Mouse (Mus musculus) intestine, postnatal 0 days (tissue): ENCODE measurements around the gene Kdm6b. TPM values are rescaled to one million over a fixed set of nuclear protein-coding genes. Genes with fewer than 3 reads are reported as not detected.
A peak's percentile ranks its signal among the peaks of the same experiment; 100 is the strongest.

ENCODE experiments used
- ATAC-seq: fragments of 200-750 bp; cut with Nextera tagmentation; 2 replicates; pipeline ENCODE4 v1.8.0; 2017; ENCODE audit warnings: mild to moderate bottlenecking, moderate TSS enrichment, moderate library complexity
- H3K27ac ChIP-seq: fragments of 300-500 bp; sonication (generic); 2 replicates; pipeline ENCODE4 v1.5.1; 2014; ENCODE audit warnings: mild to moderate bottlenecking, low read depth, low read length, moderate library complexity
- H3K27me3 ChIP-seq: fragments of 300-500 bp; sonication (generic); replicated peaks from 2 replicates; pipeline ENCODE4 v1.6.1; 2014; ENCODE audit warnings: low read length, mixed read lengths; ENCODE audit not compliant: control insufficient read depth, insufficient read depth
- H3K36me3 ChIP-seq: fragments of 300-500 bp; sonication (generic); 2 replicates; pipeline ENCODE4 v1.6.1; 2014; ENCODE audit warnings: mild to moderate bottlenecking, moderate library complexity; ENCODE audit not compliant: control insufficient read depth, insufficient read depth
- H3K4me1 ChIP-seq: fragments of 300-500 bp; sonication (generic); replicated peaks from 2 replicates; pipeline ENCODE4 v1.6.1; 2014; ENCODE audit warnings: antibody characterized with exemption, low read length, mixed read lengths; ENCODE audit not compliant: control insufficient read depth, insufficient read depth
- H3K4me2 ChIP-seq: fragments of 300-500 bp; sonication (generic); replicated peaks from 2 replicates; pipeline ENCODE4 v1.6.1; 2014; ENCODE audit warnings: low read depth, mild to moderate bottlenecking, moderate library complexity
- H3K4me3 ChIP-seq: fragments of 300-500 bp; sonication (generic); 2 replicates; pipeline ENCODE4 v1.5.1; 2014; ENCODE audit warnings: low read depth, low read length
- H3K9ac ChIP-seq: fragments of 300-500 bp; sonication (generic); 2 replicates; pipeline ENCODE4 v1.6.1; 2014; ENCODE audit warnings: mild to moderate bottlenecking, low read depth, low read length
- H3K9me3 ChIP-seq: fragments of 300-500 bp; sonication (generic); 2 replicates; pipeline ENCODE4 v1.6.1; 2016; ENCODE audit warnings: mixed run types; ENCODE audit not compliant: control insufficient read depth
- CTCF ChIP-seq: sonication (generic); IDR thresholded peaks from 2 replicates; pipeline ENCODE4 v1.5.1; 2016; ENCODE audit warnings: low read depth, mild to moderate bottlenecking, control low read depth, antibody characterized with exemption, moderate library complexity
- WGBS: fragments of 180-500 bp; shearing (Covaris S2); extraction: QIAGEN DNeasy Blood & Tissue Kit; methylation state at CpG from one replicate; pipeline ENCODE4 v1.1.7; 2014; 5-methylcytosine and 5-hydroxymethylcytosine counted together
- polyA plus RNA-seq: library from polyadenylated mRNA; unstranded; fragments of >200 nt; fragmentation: Nextera tagmentation; extraction: Ambion mirVana; gene quantifications from 2 replicates; pipeline ENCODE4 v1.2.1, GENCODE M21; 2015

Gene Kdm6b
- polyA plus RNA-seq, 1 experiment from 2014 or later, result 18.2 TPM

DNA sequence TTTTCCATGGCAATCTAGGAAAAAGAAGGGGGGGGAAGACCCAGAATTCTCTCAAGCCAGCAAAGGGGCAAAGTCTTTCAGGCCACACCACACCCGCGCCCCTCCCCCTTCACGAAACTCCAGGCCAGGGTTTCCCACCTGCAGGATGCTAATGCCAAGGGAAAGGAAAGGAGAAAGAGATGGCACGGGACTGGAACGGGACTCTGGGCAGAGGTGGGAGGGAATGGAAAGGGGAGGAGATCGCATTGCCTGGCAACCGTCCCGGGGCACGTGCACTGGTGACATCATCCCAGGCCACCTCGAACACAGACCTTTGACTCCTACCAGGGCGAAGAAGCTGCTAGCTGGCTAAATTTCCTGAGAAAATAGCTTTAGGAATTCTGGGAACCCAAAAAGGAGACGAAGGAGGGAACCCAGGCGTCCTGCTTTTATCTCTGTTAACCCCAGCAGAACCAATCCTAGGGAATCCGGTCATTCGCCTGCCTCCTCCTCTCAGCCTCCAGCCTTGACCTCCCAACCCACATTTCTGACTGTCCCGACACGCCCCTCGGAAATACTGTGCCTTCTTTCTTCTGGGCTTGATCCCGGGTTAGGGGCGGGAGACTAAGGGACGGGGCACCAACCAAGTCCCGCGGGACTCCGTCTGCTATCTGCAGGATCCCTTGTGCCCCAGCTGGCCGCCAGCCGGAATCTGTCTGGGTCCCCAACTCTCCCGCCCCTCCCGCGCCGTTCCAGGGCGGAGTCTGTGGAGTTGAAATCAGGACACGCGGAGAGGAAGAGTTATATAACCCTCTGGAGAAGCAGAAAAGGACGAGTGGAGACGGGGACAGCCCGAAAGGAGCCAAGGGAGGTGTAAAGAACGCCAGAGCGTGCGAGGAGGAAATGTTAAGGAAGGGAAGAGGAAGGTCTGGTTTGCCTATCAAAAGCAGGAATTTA lies 4.2 kb upstream of the Kdm6b start:
- Histone ChIP-seq H3K4me3 (peak overlapping the region; percentile 47), H3K27me3 (peaks cover 9% of the 10 kb centered on the region; the same call in 1 of the 2 replicates), H3K36me3 (no peaks in the 10 kb centered on the region; the same call in 1 of the 2 replicates), H3K9me3 (no peaks in the 10 kb centered on the region), H3K4me1 (peaks cover 16% of the 10 kb centered on the region), H3K9ac (peak overlapping the region; percentile 47), H3K4me2 (peak overlapping the region; percentile 86), H3K27ac (peak overlapping the region; percentile 95)
- TF ChIP-seq CTCF, result no peak
- WGBS, result under 1% methylated on average over 39 of the region's 39 CpGs
- ATAC-seq, result peak; percentile 72

DNA sequence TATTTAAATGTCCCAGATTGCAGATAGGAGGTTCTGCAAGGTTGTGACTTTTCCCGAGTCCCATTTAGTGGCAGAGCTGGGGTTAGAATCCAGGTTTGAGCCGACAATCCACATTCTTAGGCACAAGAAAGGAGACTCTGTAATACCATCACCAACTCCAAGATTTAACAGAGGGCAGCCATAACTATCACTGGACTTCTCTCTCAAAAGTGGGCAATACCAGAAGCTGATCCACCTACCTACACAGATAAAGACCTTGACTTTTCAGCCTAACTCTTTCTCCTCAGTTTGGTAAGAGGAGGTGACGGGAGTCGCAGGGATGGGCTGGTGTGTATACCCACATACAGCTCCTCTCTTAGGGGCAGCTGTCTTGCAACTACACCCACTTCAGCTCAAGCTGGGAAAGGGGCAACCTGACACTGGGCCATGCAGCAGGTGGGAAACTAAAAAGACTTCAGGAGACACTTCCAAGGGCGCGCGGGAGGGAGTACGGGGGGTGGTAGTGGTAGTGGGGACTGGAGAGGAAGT lies 3.5 kb upstream of the Kdm6b start:
- H3K9me3 ChIP-seq, result no peaks in the 10 kb centered on the region
- H3K27me3 ChIP-seq, result peaks cover 9% of the 10 kb centered on the region; the same call in 1 of the 2 replicates
- 5% methylated on average over 8 of the region's 8 CpGs for WGBS
- H3K4me3 ChIP-seq, result peak overlapping the region; percentile 47
- peak overlapping the region; percentile 95 for H3K27ac ChIP-seq
- H3K9ac ChIP-seq, result peak overlapping the region; percentile 47
- H3K4me1 ChIP-seq, result peaks cover 16% of the 10 kb centered on the region
- H3K4me2 ChIP-seq, result peak overlapping the region; percentile 86
- no peak for ATAC-seq
- no peak for TF ChIP-seq CTCF
- H3K36me3 ChIP-seq, result no peaks in the 10 kb centered on the region; the same call in 1 of the 2 replicates

DNA sequence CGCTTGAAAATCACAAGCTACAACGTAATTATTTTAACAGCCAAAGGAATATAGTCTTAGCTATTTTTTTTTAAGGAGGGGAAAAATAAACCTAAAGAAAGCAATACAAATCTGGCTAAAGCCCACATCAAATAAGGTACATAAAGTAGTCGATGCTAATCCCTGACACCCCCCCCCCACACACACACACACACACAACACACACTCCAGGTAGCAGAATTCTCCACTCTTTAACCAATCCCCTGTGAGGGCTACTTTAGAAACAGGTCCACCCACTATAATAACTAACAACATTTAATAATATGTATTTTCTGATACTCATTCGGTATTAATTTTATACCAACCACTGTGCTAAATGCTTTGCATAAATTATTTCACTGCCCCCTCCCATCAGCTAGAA lies 3.0 kb upstream of the Kdm6b start:
- H3K9ac ChIP-seq, result peak overlapping the region; percentile 60; the same call in 1 of the 2 replicates

DNA sequence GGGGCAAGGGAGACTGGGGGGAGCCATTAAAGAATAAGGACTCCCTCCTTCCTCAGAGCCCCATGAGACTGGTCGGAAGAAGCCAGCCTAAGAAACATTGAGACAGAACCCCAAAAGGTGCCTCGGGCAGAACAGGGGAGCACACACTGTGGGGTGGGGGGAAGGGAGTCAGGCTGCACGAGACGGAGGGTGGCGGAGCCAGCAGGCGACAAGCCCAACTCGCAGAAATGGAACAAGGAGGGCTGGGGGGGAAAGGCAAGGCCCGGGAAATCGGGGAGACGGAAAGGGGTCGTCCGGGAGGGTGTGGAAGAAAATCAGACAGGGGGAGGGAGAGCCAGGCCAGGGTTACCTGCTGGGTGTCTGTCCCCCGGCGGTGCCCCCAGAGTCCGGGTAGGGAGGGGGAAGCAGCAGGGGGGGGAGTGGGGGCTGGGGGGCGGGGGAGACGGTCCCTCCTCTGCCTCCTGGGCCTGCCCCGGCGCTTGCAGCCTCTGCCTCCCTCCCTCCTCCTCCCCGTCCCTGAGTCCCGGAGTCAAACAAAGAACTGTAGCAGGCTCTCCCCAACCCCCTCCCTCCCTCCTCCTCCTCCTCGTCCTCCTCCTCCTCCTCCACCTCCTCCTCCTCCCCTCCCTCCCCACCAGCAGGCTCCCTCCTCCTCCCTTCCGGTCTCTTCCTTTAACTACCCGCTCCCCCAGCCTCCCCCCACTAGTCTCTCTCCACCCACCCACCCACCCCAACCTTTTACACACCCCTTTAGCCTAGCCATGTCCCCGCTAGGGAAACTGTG lies 2.4 kb upstream of the Kdm6b start:
- 2% methylated on average over 15 of the region's 25 CpGs for WGBS
- Histone ChIP-seq H3K27me3 (peaks cover 2% of the 10 kb centered on the region; the same call in 1 of the 2 replicates), H3K9ac (peak overlapping the region; percentile 60), H3K4me3 (peak overlapping the region; percentile 47), H3K4me1 (peaks cover 16% of the 10 kb centered on the region), H3K27ac (peak overlapping the region; percentile 93), H3K4me2 (peak overlapping the region; percentile 86), H3K36me3 (no peaks in the 10 kb centered on the region; the same call in 1 of the 2 replicates), H3K9me3 (no peaks in the 10 kb centered on the region)
- TF ChIP-seq CTCF, result no peak
- ATAC-seq, result no peak

More for the DNA sequence above, 3.0 kb upstream of the Kdm6b start:
- peak overlapping the region; percentile 86 for H3K4me2 ChIP-seq
- H3K36me3 ChIP-seq, result no peaks in the 10 kb centered on the region; the same call in 1 of the 2 replicates
- H3K9me3 ChIP-seq, result no peaks in the 10 kb centered on the region
- H3K4me3 ChIP-seq, result peak overlapping the region; percentile 47
- peaks cover 8% of the 10 kb centered on the region; the same call in 1 of the 2 replicates for H3K27me3 ChIP-seq
- H3K27ac ChIP-seq, result peak overlapping the region; percentile 93
- no peak for TF ChIP-seq CTCF
- H3K4me1 ChIP-seq, result peaks cover 16% of the 10 kb centered on the region
- no peak for ATAC-seq
- WGBS, result 4% methylated on average over 4 of the region's 4 CpGs

DNA sequence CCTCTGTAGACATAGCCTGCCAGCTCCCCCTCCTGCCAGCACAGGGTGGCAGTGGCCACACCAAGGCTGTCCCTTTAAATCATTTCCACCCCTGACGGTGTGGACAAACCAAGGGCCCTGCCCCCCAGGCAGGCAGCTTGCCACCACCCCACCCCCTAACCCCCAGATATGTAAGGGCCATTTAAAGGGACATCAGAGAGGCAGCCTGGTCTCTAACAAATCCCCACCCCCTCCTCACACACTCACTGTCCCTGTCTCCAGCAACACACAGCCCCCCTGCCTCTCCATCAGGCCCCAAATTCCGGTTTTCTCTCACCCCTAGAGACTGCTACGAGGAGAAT lies 1.8 kb upstream of the Kdm6b start:
- peak overlapping the region; percentile 47 for H3K4me3 ChIP-seq
- peak; percentile 42; the same call in 1 of the 2 replicates for TF ChIP-seq CTCF
- H3K9me3 ChIP-seq, result no peaks in the 10 kb centered on the region
- peak overlapping the region; percentile 93 for H3K27ac ChIP-seq
- H3K36me3 ChIP-seq, result no peaks in the 10 kb centered on the region; the same call in 1 of the 2 replicates
- peak overlapping the region; percentile 60 for H3K9ac ChIP-seq
- 6% methylated on average over 3 of the region's 3 CpGs for WGBS
- H3K4me1 ChIP-seq, result peaks cover 16% of the 10 kb centered on the region
- peak overlapping the region; percentile 86 for H3K4me2 ChIP-seq
- H3K27me3 ChIP-seq, result no peaks in the 10 kb centered on the region
- no peak for ATAC-seq
